Mouse (Mus musculus) thymus, postnatal 25 days (tissue): Measurements from ENCODE around the gene 4933406M09Rik.

ENCODE experiments used
- DNase-seq: peaks from one replicate; pipeline ENCODE4 v3.0.0; 2022

The 4933406M09Rik gene

GRCm38 (mm10) chr1:134381795-134382625 lies 3.7 kb upstream of the 4933406M09Rik start:
- no peak for DNase-seq

- no peak for DNase-seq
Measured at GRCm38 (mm10) chr1:134384581-134384980, 1.2 kb upstream of the 4933406M09Rik start.

- DNase-seq = no peak
Measured at GRCm38 (mm10) chr1:134385176-134385575, 564 bp upstream of the 4933406M09Rik start.

GRCm38 (mm10) chr1:134393827-134394226 lies 8.1 kb downstream of the 4933406M09Rik start:
- DNase-seq = no peak

- DNase-seq = no peak
Measured at GRCm38 (mm10) chr1:134398210-134398609, 12.5 kb downstream of the 4933406M09Rik start.

- DNase-seq = no peak
Measured at GRCm38 (mm10) chr1:134399735-134400134, 14.0 kb downstream of the 4933406M09Rik start.

- DNase-seq = peak; percentile 85
Measured at GRCm38 (mm10) chr1:134405509-134406413, 20.0 kb downstream of the 4933406M09Rik start, which contains the start of gene Cyb5r1. Gene Cyb5r1 (plus strand): TSS chr1:134405559.

GRCm38 (mm10) chr1:134406414-134406771 lies 20.7 kb downstream of the 4933406M09Rik start:
- DNase-seq = no peak

GRCm38 (mm10) chr1:134408080-134408479 lies 22.3 kb downstream of the 4933406M09Rik start:
- no peak for DNase-seq

- DNase-seq = no peak
Measured at GRCm38 (mm10) chr1:134411706-134412629, 26.2 kb downstream of the 4933406M09Rik start.

GRCm38 (mm10) chr1:134414038-134414437 lies 28.3 kb downstream of the 4933406M09Rik start:
- DNase-seq = no peak

- no peak for DNase-seq
Measured at GRCm38 (mm10) chr1:134414501-134415167, 28.9 kb downstream of the 4933406M09Rik start.

- peak; percentile 95 for DNase-seq
Measured at GRCm38 (mm10) chr1:134415168-134415831, 29.6 kb downstream of the 4933406M09Rik start, which contains the start of gene Adipor1. Gene Adipor1 (plus strand): TSS chr1:134415378.

GRCm38 (mm10) chr1:134418414-134418975 lies 32.8 kb downstream of the 4933406M09Rik start:
- no peak for DNase-seq

- DNase-seq = no peak
Measured at GRCm38 (mm10) chr1:134419176-134419575, 33.4 kb downstream of the 4933406M09Rik start.

GRCm38 (mm10) chr1:134419751-134420458 lies 34.2 kb downstream of the 4933406M09Rik start:
- DNase-seq = no peak

- no peak for DNase-seq
Measured at GRCm38 (mm10) chr1:134423911-134424310, 38.2 kb downstream of the 4933406M09Rik start.

GRCm38 (mm10) chr1:134426289-134426688 lies 40.5 kb downstream of the 4933406M09Rik start:
- DNase-seq = no peak

GRCm38 (mm10) chr1:134433002-134433401 lies 47.3 kb downstream of the 4933406M09Rik start:
- no peak for DNase-seq

GRCm38 (mm10) chr1:134433473-134433872 lies 47.7 kb downstream of the 4933406M09Rik start:
- DNase-seq = no peak
